Mouse (Mus musculus): ENCODE measurements around the gene D3Ertd254e. TPM values are rescaled to one million over a fixed set of nuclear protein-coding genes. Genes with fewer than 3 reads are reported as not detected.

D3Ertd254e gene
- 1 to 10 TPM in 1 of 2 experiments, under 1 TPM in 1; 0.11 to 1.4 TPM for polyA plus RNA-seq (2012; fragmentation: generic; extraction: Trizol)

GRCm38 (mm10) chr3:36150934-36151686 is at the start of gene D3Ertd254e:
D3Ertd254e (plus strand) TSS chr3:36151017.

Other genes with a start within 250 kb of the D3Ertd254e start
- gene Dcun1d1, start 213.6 kb upstream of the D3Ertd254e start, polyA plus RNA-seq (2012; fragmentation: generic; extraction: Trizol): 1 to 10 TPM in 1 of 2 experiments, under 1 TPM in 1; 0.43 to 3.8 TPM
- gene Mccc1, start 150.3 kb upstream of the D3Ertd254e start, polyA plus RNA-seq (2012; fragmentation: generic; extraction: Trizol): 10 to 100 TPM in 1 of 2 experiments, 1 to 10 TPM in 1; 3.5 to 11.7 TPM
- not detected for gene Ccdc144b, start 97.5 kb upstream of the D3Ertd254e start, polyA plus RNA-seq (2012; fragmentation: generic; extraction: Trizol)
- 10 to 100 TPM in 1 of 2 experiments, 1 to 10 TPM in 1; 3.9 to 20.2 TPM for gene Acad9, start 85.0 kb upstream of the D3Ertd254e start, polyA plus RNA-seq (2012; fragmentation: generic; extraction: Trizol)
- gene Qrfpr, start 71.3 kb downstream of the D3Ertd254e start, polyA plus RNA-seq (2012; fragmentation: generic; extraction: Trizol): not detected